Mouse (Mus musculus) cerebellum, postnatal 25 days (tissue): ENCODE results near the gene Vwa7.

Experiments used
- DNase-seq, 2 experiments: peaks; one replicate each; pipeline ENCODE4 v3.0.0; 2021; ENCODE audit warnings: mixed read lengths in 2 of 2

The Vwa7 gene

GRCm38 (mm10) chr17:35064951-35065947 is 48.9 kb downstream of the Vwa7 start, which contains the start of gene Ly6g6c:
Gene Ly6g6c, plus strand, starts transcription at chr17:35065388.
- DNase-seq: peak; percentile 71 to 83

GRCm38 (mm10) chr17:35066084-35066483 is 49.7 kb downstream of the Vwa7 start, which contains the start of gene Mpig6b:
Gene Mpig6b, minus strand, starts transcription at chr17:35066184.
- peak in 1 of 2 experiments; percentile 21 for DNase-seq

GRCm38 (mm10) chr17:35068213-35068914 is 52.0 kb downstream of the Vwa7 start:
- DNase-seq: peak; percentile 36 to 56

GRCm38 (mm10) chr17:35070556-35071229 is 54.3 kb downstream of the Vwa7 start:
- peak; percentile 85 to 91 for DNase-seq

- DNase-seq: peak; percentile 49 to 52
These were observed 55.1 kb downstream of the Vwa7 start for GRCm38 (mm10) chr17:35071454-35071853.

GRCm38 (mm10) chr17:35074097-35074496 is 57.7 kb downstream of the Vwa7 start:
- DNase-seq: peak; percentile 86 to 91
